Mouse (Mus musculus) heart, adult 9 months (tissue): ENCODE results near the gene Pitx1.

Source experiments
- DNase-seq, 2 experiments: peaks; one replicate each; pipeline ENCODE4 v3.0.0; 2022; ENCODE audit warnings: low spot score in 2 of 2

Gene Pitx1

GRCm38 (mm10) chr13:55830833-55831721 lies 4.9 kb downstream of the Pitx1 start:
- DNase-seq, result no peak

DNA sequence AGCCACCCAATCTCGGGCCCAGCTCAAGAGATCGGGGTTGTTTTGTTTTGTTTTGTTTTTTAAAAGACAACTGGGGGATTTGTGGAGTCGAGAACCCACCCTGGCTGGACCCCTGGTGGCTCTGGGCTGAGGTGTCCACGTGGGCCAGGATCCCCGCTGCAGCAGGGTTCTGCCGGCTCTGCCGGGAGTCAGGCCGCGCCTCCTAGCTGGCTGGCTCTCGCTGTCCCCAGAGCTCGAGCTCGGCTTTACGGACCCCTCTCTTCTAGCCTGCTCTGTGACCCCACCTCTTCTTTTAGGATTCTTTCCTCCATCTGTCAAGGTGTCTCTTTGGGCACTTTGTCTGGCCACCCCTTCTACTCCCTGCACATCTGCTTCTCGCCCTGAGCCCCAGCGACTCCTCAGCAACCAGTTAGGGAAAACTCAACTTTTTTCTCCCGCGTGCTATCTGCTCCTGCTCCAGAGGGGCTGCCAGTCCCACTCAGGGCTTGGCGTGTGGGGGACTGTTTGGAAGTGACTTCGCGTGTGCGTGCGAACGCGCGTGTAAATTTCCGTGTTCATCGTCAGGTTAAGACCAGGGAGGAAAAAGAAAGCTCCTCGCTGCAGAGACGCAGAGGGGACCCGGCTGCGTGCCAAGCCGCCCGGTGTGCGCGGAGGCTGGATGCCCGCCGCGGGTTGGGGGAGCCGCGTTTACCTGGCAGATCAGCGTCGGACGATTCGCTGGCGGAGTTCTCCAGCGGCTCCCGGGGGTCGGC lies 5.7 kb downstream of the Pitx1 start:
- DNase-seq, result no peak

GRCm38 (mm10) chr13:55829018-55829655 lies 6.9 kb downstream of the Pitx1 start:
- no peak for DNase-seq

- DNase-seq, result no peak
These were observed 7.6 kb downstream of the Pitx1 start for GRCm38 (mm10) chr13:55828141-55829017.

DNA sequence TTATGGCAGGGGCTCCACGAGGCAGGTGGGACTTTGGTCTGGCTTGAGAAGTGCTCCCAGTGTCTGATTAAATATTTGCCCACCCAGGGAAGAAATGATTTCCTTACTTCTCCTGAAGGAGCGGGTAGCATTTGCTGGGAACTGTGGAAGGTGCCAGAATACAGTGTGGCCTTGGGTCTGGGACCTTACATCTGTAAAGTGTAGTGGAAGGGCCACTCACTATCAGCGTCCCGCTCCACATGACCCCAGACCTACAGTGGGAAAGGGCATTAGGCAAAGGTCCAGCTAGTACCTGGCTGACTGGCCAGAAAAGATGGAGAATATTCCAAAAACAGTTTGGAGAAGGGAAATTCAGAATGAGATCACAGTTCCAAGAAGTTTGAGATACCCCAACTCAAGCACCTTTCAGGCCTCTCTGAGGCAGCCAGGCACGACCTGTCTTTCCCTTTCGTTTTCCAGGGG lies 8.3 kb downstream of the Pitx1 start:
- DNase-seq, result no peak

DNA sequence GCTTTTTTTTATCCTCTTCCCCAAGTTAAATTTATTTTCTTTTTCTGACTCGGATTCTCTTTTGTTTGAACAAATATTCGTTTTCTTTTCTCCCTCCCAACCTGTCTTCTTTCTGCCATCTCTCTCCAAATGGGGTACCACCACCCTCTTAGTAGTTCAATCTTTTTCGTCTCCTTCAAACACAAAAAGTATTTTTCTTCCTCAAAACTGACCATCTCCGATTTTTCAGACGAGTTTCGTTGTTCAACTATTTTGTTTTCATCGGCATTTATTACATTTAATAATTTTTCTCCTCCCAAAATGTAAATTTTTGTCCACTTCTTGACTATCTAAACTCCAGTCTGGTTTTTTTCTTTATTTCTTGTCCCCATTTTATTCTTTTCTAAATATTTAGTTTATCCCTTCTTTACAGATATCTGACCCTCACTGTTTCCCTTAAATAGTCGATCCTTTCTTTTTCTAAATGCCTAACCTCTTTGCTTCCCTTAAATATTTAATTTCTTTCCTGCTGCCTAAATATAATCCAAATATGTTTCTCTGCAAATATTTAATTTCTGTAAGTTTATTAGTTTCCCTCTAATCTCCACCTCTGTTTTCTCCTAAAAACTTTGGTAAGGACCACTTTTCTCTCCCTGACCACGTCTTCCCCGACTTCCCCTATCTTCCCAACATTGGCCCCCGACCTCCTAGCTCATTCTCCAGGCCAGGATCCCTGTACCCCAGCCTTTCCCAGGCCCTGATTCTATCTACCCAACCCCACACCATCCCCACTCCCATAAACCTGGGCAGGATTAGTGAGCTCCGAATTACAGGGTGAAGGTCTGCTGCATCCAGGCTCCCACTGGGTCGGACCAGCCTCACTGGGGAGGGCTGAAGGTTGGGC lies 9.0 kb downstream of the Pitx1 start:
- DNase-seq, result no peak

DNA sequence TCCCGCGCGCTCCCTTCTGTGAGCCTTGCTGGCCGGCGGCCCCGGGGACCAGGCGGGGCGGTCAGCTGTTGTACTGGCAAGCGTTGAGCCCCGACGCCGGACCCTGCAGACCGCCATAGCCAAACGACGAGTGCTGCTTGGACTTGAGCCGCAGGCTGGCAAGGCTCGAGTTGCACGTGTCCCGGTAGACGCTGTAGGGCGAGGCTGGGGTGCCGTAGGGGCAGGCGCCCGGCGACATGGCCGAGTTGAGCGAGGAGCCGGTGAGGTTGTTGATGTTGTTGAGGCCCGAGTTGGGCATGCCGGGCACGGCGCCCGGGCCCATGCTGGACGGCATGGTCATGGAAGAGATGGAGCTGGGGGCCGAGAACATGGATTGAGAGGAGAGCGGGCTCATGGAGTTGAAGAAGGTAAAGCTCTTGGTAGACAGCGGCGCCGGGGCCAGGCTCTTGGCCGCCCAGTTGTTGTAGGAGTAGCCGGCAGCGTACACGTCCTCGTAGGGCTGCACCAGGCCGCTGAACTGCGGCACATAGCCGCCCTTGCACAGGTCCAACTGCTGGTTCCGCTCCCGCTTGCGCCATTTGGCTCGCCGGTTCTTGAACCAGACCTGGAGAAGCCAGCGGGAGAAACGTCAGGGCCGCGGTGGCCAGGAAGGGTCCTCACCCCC lies 9.9 kb downstream of the Pitx1 start:
- no peak for DNase-seq

DNA sequence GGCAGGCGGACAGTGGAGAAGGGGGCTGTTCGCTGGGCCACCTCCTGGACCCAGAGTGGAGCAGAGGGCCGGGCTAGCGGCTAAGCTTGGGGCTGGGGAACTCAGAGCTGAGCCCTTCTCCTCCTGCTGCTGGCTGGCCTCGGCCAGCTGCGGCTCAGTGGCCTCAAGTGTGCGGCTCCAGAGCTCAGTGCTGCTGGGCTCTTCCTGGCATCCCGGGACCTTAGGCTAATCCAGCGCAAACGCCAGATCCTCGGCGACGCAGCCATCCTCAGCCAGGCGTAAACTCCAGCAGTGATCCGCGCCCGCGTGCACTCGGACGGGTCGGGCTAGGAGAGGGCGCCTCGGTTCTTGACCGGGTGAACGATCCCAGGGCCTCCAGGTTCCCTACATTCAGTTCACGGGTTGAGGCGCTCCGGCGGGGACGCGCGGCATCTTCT lies 10.7 kb downstream of the Pitx1 start:
- DNase-seq, result no peak

- no peak for DNase-seq
These were observed 11.6 kb downstream of the Pitx1 start for GRCm38 (mm10) chr13:55824151-55824945.

- DNase-seq, result no peak
These were observed 13.5 kb downstream of the Pitx1 start for GRCm38 (mm10) chr13:55822499-55822898.

DNA sequence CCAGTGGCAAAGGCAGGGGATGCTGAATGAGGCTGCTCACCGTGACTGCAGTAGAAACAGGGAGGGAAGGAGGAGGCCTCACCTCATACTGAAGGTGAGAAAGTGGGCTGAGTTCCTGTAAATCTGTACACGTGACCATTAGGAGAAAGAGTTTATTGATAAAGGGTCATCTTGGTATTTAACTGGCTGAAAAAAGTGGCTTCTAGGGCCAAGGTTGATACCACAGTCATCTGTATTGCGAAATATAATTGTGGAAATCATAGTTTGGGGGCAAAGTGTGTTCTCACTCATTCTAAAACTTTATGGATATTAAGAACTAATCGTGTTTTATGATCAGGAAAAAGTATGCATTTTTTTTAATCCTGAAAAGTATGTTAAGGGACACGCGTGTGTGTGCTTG lies 21.2 kb downstream of the Pitx1 start:
- no peak for DNase-seq

- DNase-seq, result no peak
These were observed 22.4 kb downstream of the Pitx1 start for GRCm38 (mm10) chr13:55813490-55814016.

- DNase-seq, result no peak
These were observed 25.0 kb downstream of the Pitx1 start for GRCm38 (mm10) chr13:55810947-55811346.

DNA sequence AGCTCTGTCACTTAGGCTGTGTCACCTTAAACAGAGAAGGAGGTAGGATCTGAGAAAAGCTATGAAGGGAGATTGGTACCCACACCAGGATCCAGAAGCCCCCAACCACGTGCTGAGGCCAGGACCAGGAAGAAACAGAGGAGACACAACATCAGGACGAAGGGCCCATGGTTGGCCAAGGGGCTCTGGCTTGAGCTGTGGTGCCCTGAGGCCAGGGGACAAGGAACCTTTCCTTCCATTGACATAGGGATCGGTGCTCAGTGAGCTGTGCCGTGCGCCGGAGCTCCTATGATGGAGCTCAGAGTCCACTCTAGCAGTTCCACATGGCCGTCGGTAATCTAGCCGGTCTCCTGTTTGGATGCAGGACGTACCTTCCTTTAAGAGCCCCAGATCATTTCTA lies 26.3 kb downstream of the Pitx1 start:
- DNase-seq, result no peak

- no peak for DNase-seq
These were observed 26.9 kb downstream of the Pitx1 start for GRCm38 (mm10) chr13:55809041-55809623.

- no peak for DNase-seq
These were observed 32.0 kb downstream of the Pitx1 start for GRCm38 (mm10) chr13:55803973-55804372.

DNA sequence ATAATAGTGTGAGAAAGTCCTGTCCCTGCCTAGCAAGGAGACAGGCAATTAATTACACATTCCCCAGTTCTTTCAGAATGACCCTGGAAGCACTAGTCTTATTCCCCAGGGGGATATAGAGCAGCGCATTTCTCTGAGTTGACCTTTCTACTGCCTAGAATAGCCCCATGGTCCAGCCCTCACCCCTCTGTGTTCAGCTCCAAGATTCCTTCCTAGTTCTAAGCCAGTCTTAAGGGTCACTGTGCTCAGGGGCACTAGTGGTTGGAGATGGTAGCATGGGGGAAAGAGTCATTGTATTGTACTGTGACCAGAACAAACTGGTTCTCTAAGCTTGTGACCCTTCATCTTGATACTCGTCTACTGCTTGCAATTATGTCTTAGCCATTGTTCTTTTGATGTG lies 34.7 kb downstream of the Pitx1 start:
- DNase-seq, result no peak

GRCm38 (mm10) chr13:55786120-55786519 lies 49.9 kb downstream of the Pitx1 start:
- DNase-seq, result no peak
